Mouse (Mus musculus): ENCODE measurements around the gene Cacng3.

DNA sequence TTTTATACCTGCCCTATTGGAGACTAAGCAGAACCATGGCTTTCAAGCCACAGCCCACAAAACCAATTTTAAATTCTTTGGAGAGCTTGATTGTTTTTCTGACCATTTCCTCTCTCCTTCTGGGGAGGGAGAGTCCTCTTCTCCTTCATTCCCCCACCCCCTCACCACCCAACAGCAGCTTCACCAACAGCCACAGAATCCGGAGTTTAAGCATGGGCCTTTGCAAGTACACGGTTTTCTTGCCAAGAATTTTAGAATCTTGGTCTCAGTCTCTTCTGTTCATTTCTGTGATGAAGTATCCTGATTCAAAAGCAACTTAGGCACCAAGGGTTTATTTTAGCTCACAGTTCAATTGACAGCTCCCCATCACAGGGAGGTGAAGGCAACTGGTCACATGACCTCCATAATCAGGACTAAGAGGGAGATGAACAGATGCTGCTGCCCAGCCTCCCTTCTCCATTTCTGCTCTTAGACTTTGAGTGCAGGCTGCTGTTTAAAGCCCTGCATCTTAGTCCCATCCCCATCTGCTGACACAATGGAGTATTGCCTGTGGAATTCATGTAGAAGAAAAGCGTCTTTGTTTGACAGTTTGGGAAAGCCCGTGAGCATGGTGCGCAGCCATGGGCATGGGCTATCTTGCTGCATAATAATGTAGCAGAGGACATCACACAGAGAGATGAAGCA is 85.8 kb downstream of the Cacng3 start:
- no peak for TF ChIP-seq CTCF (IDR thresholded peaks at IDR 0.05; ENCODE audit: control insufficient read depth, insufficient read depth, insufficient read length)
- TF ChIP-seq MAX (IDR thresholded peaks at IDR 0.05) = no peak
- no peak for TF ChIP-seq CEBPB (IDR thresholded peaks at IDR 0.05; ENCODE audit: low read depth)
- TF ChIP-seq USF1 (IDR thresholded peaks at IDR 0.05; ENCODE audit: low read depth) = no peak
- TF ChIP-seq MYOG (IDR thresholded peaks at IDR 0.05; ENCODE audit: control insufficient read depth, extremely low read depth, insufficient read length) = no peak

All from C2C12 (cell line).